Mouse (Mus musculus): ENCODE data around the gene Dnm3. TPM values are rescaled to one million over a fixed set of nuclear protein-coding genes. Genes with fewer than 3 reads are reported as not detected.

Dnm3 gene
- total RNA-seq, 2 experiments from 2014 or later = 7.5 to 10.3 TPM

GRCm38 (mm10) chr1:161990684-161991578 lies 486.9 kb downstream of the Dnm3 start:
- DNase-seq = no peak

- peak; percentile 48 for DNase-seq
Measured at GRCm38 (mm10) chr1:161983979-161984566, 493.8 kb downstream of the Dnm3 start.

DNA sequence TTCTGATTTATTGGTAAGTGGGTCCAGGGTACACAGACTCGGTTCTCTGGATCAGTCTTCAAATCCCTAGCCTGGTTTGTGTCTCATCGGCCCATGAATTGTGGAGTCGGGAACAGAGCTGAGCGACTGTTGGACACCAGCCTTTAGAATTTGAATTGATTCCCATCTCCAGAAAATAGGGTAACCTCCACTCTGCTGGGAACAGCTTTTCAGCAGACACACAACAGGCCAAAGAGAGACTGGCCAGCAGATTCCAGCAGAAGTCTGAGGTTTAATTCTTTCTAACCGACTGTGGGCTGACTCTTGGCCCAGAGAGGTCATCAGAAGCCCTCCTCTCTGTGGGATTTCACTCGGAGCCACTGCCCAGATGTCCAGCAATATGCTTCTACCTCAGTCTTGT lies 494.4 kb downstream of the Dnm3 start:
- DNase-seq = peak; percentile 13

DNA sequence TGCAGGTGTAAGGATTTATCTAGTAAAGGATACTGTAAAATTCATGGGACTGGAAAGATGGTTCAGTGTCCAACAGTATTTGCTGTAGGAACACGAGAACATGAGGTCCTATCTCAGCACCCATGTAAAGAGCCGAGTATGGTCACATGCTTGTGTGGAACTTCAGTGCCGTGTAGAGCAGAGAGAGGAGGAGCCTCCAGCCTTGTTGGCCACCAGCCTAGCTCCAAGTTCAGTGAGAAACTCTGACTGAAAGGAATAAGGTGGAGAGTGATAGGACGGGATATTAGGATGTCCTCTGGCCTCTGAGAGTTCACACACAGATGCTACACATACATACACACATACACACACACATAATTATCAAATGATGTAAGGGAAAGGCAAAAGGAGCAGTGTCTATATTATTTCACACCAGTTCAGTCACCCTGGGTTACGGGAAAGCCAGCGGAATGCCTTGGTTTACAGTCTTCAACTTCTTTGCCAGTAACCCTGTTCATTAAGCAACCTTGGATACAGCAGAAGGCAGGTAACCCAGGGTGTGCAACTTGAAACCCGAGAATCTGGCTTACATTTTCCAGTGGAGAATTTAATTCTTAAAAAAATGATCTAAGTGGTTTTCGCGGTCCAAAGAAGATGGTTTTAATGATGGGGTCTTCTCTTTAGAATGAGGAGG lies 497.1 kb downstream of the Dnm3 start:
- DNase-seq = peak; percentile 17

DNA sequence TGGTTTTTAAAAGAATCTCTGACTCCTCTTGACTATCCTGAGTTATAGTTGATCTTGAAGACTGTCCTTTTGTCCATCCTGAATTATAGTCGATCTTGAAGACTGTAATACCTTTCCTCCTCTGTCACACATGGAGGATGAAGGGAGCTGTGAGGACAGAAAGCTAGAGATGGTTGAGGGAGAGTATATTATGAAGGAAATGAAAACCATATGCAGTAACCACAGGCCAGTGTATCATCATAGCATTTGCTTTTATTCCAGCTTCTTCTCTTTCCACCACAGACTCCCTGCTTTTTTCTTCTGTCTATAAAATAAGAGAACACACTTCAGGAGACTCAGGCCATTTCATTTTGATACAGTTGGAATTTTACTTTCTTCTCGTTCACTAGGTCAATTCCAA lies 497.8 kb downstream of the Dnm3 start:
- DNase-seq = no peak

DNA sequence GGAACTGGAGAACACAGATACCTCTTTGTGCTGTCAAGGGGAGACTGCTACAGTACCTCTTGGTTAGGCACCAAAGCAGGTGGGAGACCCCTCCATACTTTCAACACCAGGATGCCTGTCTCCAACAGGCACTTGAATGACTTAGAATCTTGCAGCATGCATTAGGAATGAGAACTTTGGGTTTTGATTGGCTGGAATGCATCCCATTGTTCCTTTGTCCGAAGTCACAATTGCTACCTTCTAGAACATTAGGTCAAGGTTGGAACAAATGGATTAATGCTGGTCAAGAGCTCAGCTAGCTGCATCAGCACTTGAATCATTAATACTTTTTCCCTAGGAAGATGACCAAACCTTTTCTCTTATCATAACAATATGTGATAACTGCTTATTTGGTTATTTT lies 498.3 kb downstream of the Dnm3 start, which contains the start of gene 4930558K02Rik:
Gene 4930558K02Rik (minus strand): TSS at position 101 of the 400 bp plus-strand sequence.
- DNase-seq = no peak

- DNase-seq = no peak
Measured at GRCm38 (mm10) chr1:161978173-161978700, 499.6 kb downstream of the Dnm3 start.

- peak; percentile 44 for DNase-seq
Measured at GRCm38 (mm10) chr1:161977331-161977730, 500.5 kb downstream of the Dnm3 start.

DNA sequence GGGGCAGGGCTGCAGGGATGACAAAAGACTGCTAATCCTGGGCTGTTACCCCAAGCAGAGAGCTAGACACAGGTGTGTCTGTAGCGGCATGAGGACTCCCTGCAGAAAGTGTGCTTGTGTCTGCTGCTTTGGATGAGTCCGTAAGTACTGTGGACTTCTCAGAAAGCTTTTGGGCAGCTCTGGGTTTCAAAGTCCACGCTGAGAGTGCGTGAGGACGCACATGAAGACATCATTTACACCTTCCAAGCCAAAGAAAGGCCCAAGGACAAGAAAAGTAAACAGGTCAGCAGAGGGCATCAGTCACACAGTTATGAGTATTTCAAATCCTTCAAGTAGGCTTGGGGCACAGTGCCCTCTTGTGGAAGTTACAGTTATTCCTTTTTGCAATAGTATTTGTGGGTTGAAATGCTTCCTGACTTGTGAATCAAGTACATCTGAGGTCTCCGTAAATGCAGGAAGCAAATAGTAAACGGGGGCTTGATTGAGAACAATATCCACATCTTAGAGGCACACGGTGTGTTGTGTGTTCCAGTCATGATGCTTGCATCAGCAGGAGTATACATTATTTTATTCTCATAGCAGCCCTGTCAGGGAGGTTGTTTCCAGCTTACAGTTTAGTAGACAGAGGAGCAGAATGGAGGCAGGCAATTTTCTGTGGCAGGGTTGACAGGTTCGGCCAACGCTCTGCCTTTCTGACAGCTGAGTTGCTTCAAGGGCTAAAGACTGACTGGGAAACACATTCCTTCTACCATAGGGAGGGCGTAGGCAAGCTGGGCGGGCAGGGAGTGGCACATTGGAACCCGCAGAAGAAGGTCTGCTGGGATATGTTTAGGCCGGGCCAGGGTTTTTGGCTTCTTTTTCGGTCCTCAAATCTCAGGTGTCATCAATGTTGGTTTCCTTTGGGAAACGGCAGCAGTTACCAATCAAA lies 501.3 kb downstream of the Dnm3 start:
- peak; percentile 83 for DNase-seq

DNA sequence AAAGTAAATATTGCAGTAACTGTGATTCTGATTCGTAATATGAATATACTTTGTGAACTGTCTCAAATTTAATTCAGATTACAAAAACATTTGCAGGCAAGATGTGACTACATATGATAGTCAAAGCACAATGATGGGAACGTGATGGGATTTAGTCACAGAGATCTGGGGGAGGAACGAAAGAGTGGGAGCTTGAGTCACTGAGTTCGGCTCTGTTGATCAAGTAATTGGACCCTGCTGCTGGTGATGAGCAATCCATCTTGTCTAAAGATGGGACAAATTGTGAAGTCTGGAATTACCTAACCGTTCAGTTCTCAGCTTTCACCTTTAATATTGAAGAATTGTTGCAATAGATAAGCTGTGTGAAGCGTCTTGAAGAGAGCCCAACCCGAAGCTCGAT lies 505.6 kb downstream of the Dnm3 start:
- no peak for DNase-seq

- no peak for DNase-seq
Measured at GRCm38 (mm10) chr1:161970874-161971273, 507.0 kb downstream of the Dnm3 start.

DNA sequence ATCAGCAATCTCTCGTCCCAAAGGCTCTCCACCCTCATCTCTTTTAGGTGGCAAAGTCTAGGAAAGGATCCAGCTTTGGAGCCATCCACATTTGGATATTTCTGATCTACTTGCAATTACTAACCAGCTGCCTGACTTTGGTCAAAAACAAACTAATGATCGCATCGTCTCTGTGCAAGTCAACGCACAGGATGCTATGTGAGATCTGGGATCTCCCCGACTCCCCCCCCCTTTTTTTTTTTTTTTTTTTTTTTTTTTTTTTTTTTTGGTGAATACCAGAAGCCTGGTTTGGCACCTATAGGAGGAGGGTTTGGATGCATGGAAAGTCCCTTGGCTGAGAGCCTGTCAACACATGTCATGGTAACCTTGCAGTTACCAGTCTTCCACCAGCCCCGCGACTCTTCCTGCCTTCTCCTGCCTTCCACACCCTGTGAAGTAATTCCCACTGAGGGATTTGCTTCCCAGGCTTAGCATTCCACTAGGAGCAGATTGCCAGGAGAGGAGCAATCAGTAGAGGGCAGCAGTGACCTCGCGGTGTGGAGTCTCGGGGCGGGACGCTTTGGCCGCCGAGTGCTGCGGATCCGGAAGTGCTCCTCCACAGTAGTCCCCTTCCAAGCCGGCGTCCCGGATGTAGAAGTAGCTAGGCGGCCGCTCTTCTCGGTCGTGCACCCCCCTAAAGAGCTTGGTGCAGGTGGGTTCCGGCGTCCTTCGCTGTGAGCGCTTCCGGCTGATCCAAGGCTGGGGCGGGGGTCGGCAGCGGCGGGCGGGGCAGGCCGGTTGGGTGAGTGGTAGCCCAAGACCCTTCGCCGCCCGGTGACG lies 509.0 kb downstream of the Dnm3 start, which contains the start of gene Pigc:
Gene Pigc (plus strand): TSS at position 598 of the 819 bp plus-strand sequence.
- peak; percentile 95 for DNase-seq

DNA sequence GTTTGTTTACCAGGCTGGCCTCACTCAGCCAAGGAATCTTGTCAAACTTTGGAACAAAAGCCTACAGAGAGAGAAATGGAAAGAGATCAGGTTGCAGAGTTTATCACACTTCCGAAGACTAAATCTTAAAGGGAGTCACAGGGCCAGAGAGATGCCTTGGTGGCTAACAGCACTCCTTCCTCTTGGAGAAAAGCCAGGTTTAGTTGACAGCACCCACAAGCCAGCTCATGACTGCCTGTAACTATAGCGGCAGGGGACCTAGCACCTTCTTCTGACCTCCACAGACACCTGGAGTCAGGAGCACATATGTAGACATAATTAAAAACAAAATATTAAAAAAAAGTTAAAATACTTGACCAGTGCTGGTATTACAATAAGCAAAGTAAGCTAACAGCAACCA lies 509.9 kb downstream of the Dnm3 start:
- DNase-seq = no peak

DNA sequence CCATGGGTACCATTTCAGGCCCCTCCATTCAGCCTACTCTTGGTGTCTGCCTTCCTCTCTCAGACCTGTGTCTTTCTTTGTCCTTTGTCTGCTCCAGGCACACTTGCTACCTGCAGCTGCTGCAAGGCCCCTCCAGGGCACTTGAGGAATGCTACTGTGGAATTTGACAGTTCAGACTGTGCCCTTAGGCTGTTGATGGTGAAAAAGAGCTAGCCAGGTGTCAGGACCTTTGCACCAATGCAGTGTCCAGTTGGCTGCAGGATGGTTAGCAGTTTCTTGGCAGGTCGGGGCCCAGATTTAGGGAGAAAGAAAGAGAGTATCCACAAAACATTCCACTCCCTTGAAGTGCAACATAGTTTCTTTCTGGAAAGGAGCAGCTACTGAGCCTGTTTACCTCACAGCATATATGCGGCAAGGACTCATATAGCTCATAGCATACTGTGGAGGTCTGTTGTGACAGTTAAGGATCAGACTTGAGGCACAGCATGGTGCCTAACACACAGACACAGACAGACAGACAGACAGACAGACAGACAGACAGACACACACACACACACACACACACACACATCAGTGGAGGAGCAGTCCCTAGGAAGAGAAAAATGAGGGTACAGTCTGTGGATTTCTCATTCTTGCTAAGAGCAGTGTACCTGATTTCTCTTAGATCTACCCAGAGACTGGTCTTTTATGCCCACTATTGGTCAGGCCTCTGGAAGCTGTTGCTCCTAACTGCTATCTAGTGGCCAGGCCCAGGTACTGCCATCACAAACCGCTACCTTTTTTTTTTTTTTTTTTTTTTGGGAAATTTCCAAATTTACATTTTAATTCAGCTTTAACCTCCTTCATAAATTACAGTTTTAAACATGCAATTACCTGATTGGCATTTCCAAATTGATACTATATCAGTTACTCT lies 515.1 kb downstream of the Dnm3 start:
- DNase-seq = no peak

GRCm38 (mm10) chr1:161957964-161958950 lies 519.6 kb downstream of the Dnm3 start:
- DNase-seq = no peak

GRCm38 (mm10) chr1:161955846-161956245 lies 522.0 kb downstream of the Dnm3 start:
- no peak for DNase-seq

DNA sequence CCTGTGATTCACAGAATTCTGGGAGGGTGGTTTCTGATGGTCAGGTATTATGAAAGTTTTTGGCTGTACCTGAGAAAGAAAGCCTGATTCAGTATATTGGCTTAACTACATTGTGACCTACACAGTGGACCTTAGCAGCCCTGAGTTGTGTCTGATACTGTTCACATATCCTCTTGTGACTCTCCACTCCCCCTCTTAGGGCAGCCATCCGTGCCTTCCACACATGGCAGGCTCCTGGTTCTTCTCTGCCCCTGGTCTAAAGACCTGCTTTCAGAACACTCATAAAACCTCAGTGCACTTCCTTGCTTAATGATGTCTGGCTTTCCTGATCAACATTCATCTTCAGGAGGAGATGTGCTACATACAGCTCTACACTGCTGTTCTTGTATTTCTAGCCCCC lies 525.2 kb downstream of the Dnm3 start:
- DNase-seq = no peak
